Mouse (Mus musculus): ENCODE data around the gene Nfe2.
"Not testable (repeated sequence)": the region's sequence is repeated elsewhere in the genome, so short reads cannot be mapped to it uniquely, and the experiment has no call there.

Gene Nfe2

GRCm38 (mm10) chr15:103290843-103291242 is 32.6 kb upstream of the Nfe2 start:
- in situ Hi-C loops (cut with MboI, MseI), result no loop called here

- in situ Hi-C loops (cut with MboI, MseI), result no loop called here
Measured at GRCm38 (mm10) chr15:103290417-103290816, 32.2 kb upstream of the Nfe2 start.

- in situ Hi-C loops (cut with MboI, MseI), result no loop called here
Measured at GRCm38 (mm10) chr15:103289600-103289999, 31.4 kb upstream of the Nfe2 start.

- in situ Hi-C loops (cut with MboI, MseI), result no loop called here
Measured at GRCm38 (mm10) chr15:103285778-103286417, 27.7 kb upstream of the Nfe2 start.

- in situ Hi-C loops (cut with MboI, MseI), result no loop called here
Measured at GRCm38 (mm10) chr15:103284647-103285046, 26.4 kb upstream of the Nfe2 start.

GRCm38 (mm10) chr15:103284066-103284465 is 25.9 kb upstream of the Nfe2 start:
- in situ Hi-C loops (cut with MboI, MseI), result no loop called here

- in situ Hi-C loops (cut with MboI, MseI), result no loop called here
Measured at GRCm38 (mm10) chr15:103281465-103282205, 23.4 kb upstream of the Nfe2 start.

- in situ Hi-C loops (cut with MboI, MseI), result no loop called here
Measured at GRCm38 (mm10) chr15:103280817-103281464, 22.7 kb upstream of the Nfe2 start.

GRCm38 (mm10) chr15:103279750-103280149 is 21.5 kb upstream of the Nfe2 start:
- in situ Hi-C loops (cut with MboI, MseI), result no loop called here

- in situ Hi-C loops (cut with MboI, MseI), result no loop called here
Measured at GRCm38 (mm10) chr15:103277949-103278348, 19.7 kb upstream of the Nfe2 start.

- in situ Hi-C loops (cut with MboI, MseI), result not testable (repeated sequence)
Measured at GRCm38 (mm10) chr15:103275943-103276342, 17.7 kb upstream of the Nfe2 start.

- in situ Hi-C loops (cut with MboI, MseI), result no loop called here
Measured at GRCm38 (mm10) chr15:103272419-103273279, 14.4 kb upstream of the Nfe2 start, which contains the start of gene Copz1. Gene Copz1, plus strand, starts transcription at chr15:103272714.

- in situ Hi-C loops (cut with MboI, MseI), result no loop called here
Measured at GRCm38 (mm10) chr15:103268903-103269302, 10.7 kb upstream of the Nfe2 start.

GRCm38 (mm10) chr15:103264794-103265193 is 6.6 kb upstream of the Nfe2 start:
- in situ Hi-C loops (cut with MboI, MseI), result no loop called here

- in situ Hi-C loops (cut with MboI, MseI), result no loop called here
Measured at GRCm38 (mm10) chr15:103259989-103260388, 1.8 kb upstream of the Nfe2 start.

- in situ Hi-C loops (cut with MboI, MseI), result no loop called here
Measured at GRCm38 (mm10) chr15:103259162-103259561, 959 bp upstream of the Nfe2 start.

GRCm38 (mm10) chr15:103256210-103256986 is 1.8 kb downstream of the Nfe2 start:
- in situ Hi-C loops (cut with MboI, MseI), result no loop called here

- in situ Hi-C loops (cut with MboI, MseI), result no loop called here
Measured at GRCm38 (mm10) chr15:103255169-103255568, 3.0 kb downstream of the Nfe2 start.

GRCm38 (mm10) chr15:103253352-103253751 is 4.9 kb downstream of the Nfe2 start:
- in situ Hi-C loops (cut with MboI, MseI), result loop anchor here (5.0 kb wide), 1 partner anchor 54 kb away; no protein-coding TSS in a partner anchor

GRCm38 (mm10) chr15:103252660-103253059 is 5.5 kb downstream of the Nfe2 start:
- in situ Hi-C loops (cut with MboI, MseI), result loop anchor here (5.0 kb wide), 1 partner anchor 55 kb away; no protein-coding TSS in a partner anchor

GRCm38 (mm10) chr15:103251595-103251994 is 6.6 kb downstream of the Nfe2 start:
- in situ Hi-C loops (cut with MboI, MseI), result loop anchor here (5.0 kb wide), 1 partner anchor 56 kb away; no protein-coding TSS in a partner anchor
